Mouse (Mus musculus) CH12.LX (cell line): ENCODE results near the gene Nradd.

Source experiments
- HCFC1 ChIP-seq: IDR thresholded peaks from 2 replicates; pipeline ENCODE4 v1.6.1; 2012; ENCODE audit warnings: low read depth, mild to moderate bottlenecking, inconsistent platforms, low read length, improper control_type of control experiment
- POLR2A ChIP-seq: IDR thresholded peaks from 2 replicates; pipeline ENCODE4 v1.6.1; 2011; ENCODE audit warnings: low read depth, mild to moderate bottlenecking, improper control_type of control experiment, low read length

DNA sequence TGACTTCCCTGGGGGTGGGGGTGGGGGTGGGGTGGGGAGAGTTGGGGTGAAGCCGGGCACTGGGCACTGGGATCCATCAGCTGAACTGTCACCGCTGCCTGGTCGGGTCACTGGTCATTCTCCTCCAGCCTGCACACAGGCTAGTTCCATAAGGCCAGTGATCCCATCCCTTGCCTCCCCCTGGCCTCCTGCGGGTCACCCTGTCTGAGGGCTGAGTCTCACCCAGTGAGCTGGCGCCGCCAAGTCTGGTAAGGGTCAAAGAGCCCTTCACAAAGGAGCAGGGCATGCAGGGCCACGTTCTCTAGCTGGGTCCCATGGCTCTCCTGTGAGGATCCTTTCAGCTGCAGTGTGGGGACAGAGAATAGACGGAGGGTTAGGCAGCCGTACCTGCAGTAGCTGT lies 19.5 kb upstream of the Nradd start:
- TF ChIP-seq POLR2A (no peak), HCFC1 (no peak)
